In genomic region chr13:119309238-119309637, GRCm38 (mm10) we compare ENCODE assay signal across 19 mouse cellular contexts.
"Had no signal": no experiment of that assay in that cellular context is flagged by ENCODE, and none has a peak within 500 bp of the region (broad histone marks: within the 10 kb centered on the region; RNA-seq: fewer than 3 reads in every experiment).

No protein-coding gene starts in this region.

- H3K4me1 ChIP-seq: megakaryocyte, embryonic 14.5 days; neural tube, embryonic 13.5 days; neural tube, embryonic 15.5 days had no signal

- H3K4me3 ChIP-seq: megakaryocyte, embryonic 14.5 days; myocyte; neural tube, embryonic 13.5 days; neural tube, embryonic 15.5 days had no signal

- DNase-seq: lung, adult 18-20 months; lung, embryonic 14.5 days; lung, postnatal 10 days; lung, postnatal 4 days; midbrain, embryonic 14.5 days; retina, postnatal 1 day; right cerebral cortex, adult 18-20 months; right cerebral cortex, postnatal 25 days; right cerebral cortex, postnatal 4 days; spleen, adult 18-20 months; thymus, adult 18-20 months; thymus, postnatal 25 days; thymus, postnatal 4 days had no signal

- H3K36me3 ChIP-seq: neural tube, embryonic 13.5 days; neural tube, embryonic 15.5 days had no signal

- ATAC-seq: midbrain, embryonic 16.5 days had no signal

- H3K27ac ChIP-seq: liver, embryonic 14.5 days; neural tube, embryonic 13.5 days; neural tube, embryonic 15.5 days had no signal
